Mouse (Mus musculus): ENCODE data around the gene Eogt.

DNA sequence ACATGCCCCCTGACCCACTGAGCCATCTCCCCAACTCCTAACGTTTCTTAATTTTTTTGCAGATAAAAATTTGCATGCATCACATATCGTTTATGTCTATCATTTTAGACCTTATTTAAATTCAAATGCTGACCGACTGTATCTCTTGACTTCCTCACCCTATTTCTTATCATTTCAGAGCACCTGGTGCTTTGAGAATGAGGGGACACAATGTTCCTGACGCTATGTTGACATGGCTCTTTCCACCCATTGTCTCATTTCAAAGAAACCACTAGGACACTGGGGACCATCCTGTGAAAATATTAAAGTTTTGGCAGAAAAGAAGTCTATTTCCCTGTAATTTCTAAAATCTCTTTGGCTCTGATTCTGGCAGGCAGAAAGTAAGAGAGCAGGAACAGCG lies 32.1 kb downstream of the Eogt start:
- TF ChIP-seq EP300 (IDR thresholded peaks at IDR 0.05; ENCODE audit: insufficient read depth, low read depth, low read length) (no peak), CTCF (IDR thresholded peaks at IDR 0.05; ENCODE audit: low read depth, low read length) (no peak), POLR2A (IDR thresholded peaks at IDR 0.05; ENCODE audit: insufficient read depth, low read length) (no peak)

All from ES-Bruce4 (cell line).